Mouse (Mus musculus) MEL (cell line): ENCODE data around the gene Ggcx. TPM values are rescaled to one million over a fixed set of nuclear protein-coding genes. Genes with fewer than 3 reads are reported as not detected.
A peak's percentile ranks its signal among the peaks of the same experiment; 100 is the strongest.

Experiments used
- DNase-seq: peaks from one replicate; pipeline ENCODE4 v3.0.0; 2011; ENCODE audit warnings: low read depth, low spot score
- H3K27ac ChIP-seq: 2 replicates; pipeline ENCODE4 v1.5.1; 2012; ENCODE audit warnings: low read depth, mild to moderate bottlenecking, control low read depth, low read length, moderate library complexity; ENCODE audit not compliant: control insufficient read depth
- H3K27me3 ChIP-seq, 2 experiments: fragments of 150-350 bp in 1 of 2; sonication (generic) in 1 of 2; 2 replicates each; pipeline ENCODE4 v1.6.1; 2012; ENCODE audit warnings: low read length in 2 of 2, mild to moderate bottlenecking in 2 of 2, improper control_type of control experiment in 1 of 2, moderate library complexity in 1 of 2; ENCODE audit not compliant: insufficient read depth in 2 of 2, control insufficient read depth in 1 of 2
- H3K36me3 ChIP-seq, 2 experiments: 2 replicates each; pipeline ENCODE4 v1.6.1; 2012 to 2014; ENCODE audit warnings: low read length in 2 of 2, improper control_type of control experiment in 1 of 2, inconsistent platforms in 1 of 2, mild to moderate bottlenecking in 1 of 2; ENCODE audit not compliant: insufficient read depth in 2 of 2, control insufficient read depth in 1 of 2
- H3K4me1 ChIP-seq, 2 experiments: fragments of 150-350 bp in 1 of 2; sonication (generic) in 1 of 2; 2 replicates each; pipeline ENCODE4 v1.6.1; 2012; ENCODE audit warnings: low read length in 2 of 2, improper control_type of control experiment in 1 of 2, mild to moderate bottlenecking in 1 of 2; ENCODE audit not compliant: insufficient read depth in 2 of 2, control insufficient read depth in 1 of 2
- H3K4me3 ChIP-seq, 2 experiments: fragments of 150-350 bp in 1 of 2; sonication (generic) in 1 of 2; 2 replicates each; pipeline ENCODE4 v1.5.1; 2012; ENCODE audit warnings: low read depth in 2 of 2, low read length in 2 of 2, mild to moderate bottlenecking in 2 of 2, moderate library complexity in 2 of 2, control low read depth in 1 of 2, improper control_type of control experiment in 1 of 2; ENCODE audit not compliant: control insufficient read depth in 1 of 2, insufficient read depth in 1 of 2
- H3K79me2 ChIP-seq: 2 replicates; pipeline ENCODE4 v1.6.1; 2012; ENCODE audit warnings: mild to moderate bottlenecking, low read length, moderate library complexity; ENCODE audit not compliant: control insufficient read depth, poor library complexity, insufficient read depth
- H3K9ac ChIP-seq: 2 replicates; pipeline ENCODE4 v1.6.1; 2012; ENCODE audit warnings: low read depth, mild to moderate bottlenecking, control low read depth, low read length, moderate library complexity; ENCODE audit not compliant: control insufficient read depth, poor library complexity, severe bottlenecking
- H3K9me3 ChIP-seq: fragments of 150-350 bp; sonication (generic); replicated peaks from 2 replicates; pipeline ENCODE4 v1.6.1; 2012; ENCODE audit warnings: mild to moderate bottlenecking, low read length, improper control_type of control experiment, moderate library complexity; ENCODE audit not compliant: insufficient read depth
- BHLHE40 ChIP-seq: IDR thresholded peaks from 2 replicates; pipeline ENCODE4 v1.6.1; 2012; ENCODE audit warnings: low read depth, mild to moderate bottlenecking, inconsistent platforms, low read length, improper control_type of control experiment, borderline replicate concordance
- CHD1 ChIP-seq: IDR thresholded peaks from 2 replicates; pipeline ENCODE4 v1.6.1; 2012; ENCODE audit warnings: low read depth, mild to moderate bottlenecking, inconsistent platforms, low read length, improper control_type of control experiment
- CHD2 ChIP-seq: IDR thresholded peaks from 2 replicates; pipeline ENCODE4 v1.6.1; 2011; ENCODE audit warnings: low read length, improper control_type of control experiment
- E2F4 ChIP-seq: IDR thresholded peaks from 2 replicates; pipeline ENCODE4 v1.6.1; 2011; ENCODE audit warnings: low read depth, low read length, improper control_type of control experiment, borderline replicate concordance
- ELF1 ChIP-seq: IDR thresholded peaks from 2 replicates; pipeline ENCODE4 v1.6.1; 2014; ENCODE audit warnings: low read depth, mild to moderate bottlenecking, inconsistent platforms, low read length, improper control_type of control experiment, moderate library complexity
- EP300 ChIP-seq, 2 experiments: IDR thresholded peaks; 2 replicates each; pipeline ENCODE4 v1.6.1; 2011; ENCODE audit warnings: improper control_type of control experiment in 2 of 2, low read length in 2 of 2, low read depth in 1 of 2, mild to moderate bottlenecking in 1 of 2
- ETS1 ChIP-seq: IDR thresholded peaks from 2 replicates; pipeline ENCODE4 v1.6.1; 2012; ENCODE audit warnings: low read depth, mild to moderate bottlenecking, inconsistent platforms, low read length, improper control_type of control experiment, moderate library complexity
- GABPA ChIP-seq: IDR thresholded peaks from 2 replicates; pipeline ENCODE4 v1.6.1; 2012; ENCODE audit warnings: low read depth, mild to moderate bottlenecking, inconsistent platforms, low read length, improper control_type of control experiment, moderate library complexity
- GATA1 ChIP-seq: IDR thresholded peaks from 2 replicates; pipeline ENCODE4 v1.6.1; 2011; ENCODE audit warnings: low read depth, low read length, improper control_type of control experiment
- HCFC1 ChIP-seq: IDR thresholded peaks from 2 replicates; pipeline ENCODE4 v1.6.1; 2012; ENCODE audit warnings: low read depth, mild to moderate bottlenecking, inconsistent platforms, low read length, improper control_type of control experiment, moderate library complexity
- JUND ChIP-seq: IDR thresholded peaks from 2 replicates; pipeline ENCODE4 v1.6.1; 2011; ENCODE audit warnings: low read depth, mild to moderate bottlenecking, improper control_type of control experiment, low read length
- KAT2A ChIP-seq: conservative IDR thresholded peaks from 2 replicates; pipeline ENCODE4 v1.6.1; 2012; ENCODE audit warnings: low read depth, low read length, improper control_type of control experiment, inconsistent platforms
- MAFK ChIP-seq: IDR thresholded peaks from 2 replicates; pipeline ENCODE4 v1.6.1; 2011; ENCODE audit warnings: low read depth, mild to moderate bottlenecking, low read length, improper control_type of control experiment, borderline replicate concordance
- MAX ChIP-seq: IDR thresholded peaks from 2 replicates; pipeline ENCODE4 v1.6.1; 2011; ENCODE audit warnings: low read length, improper control_type of control experiment
- MEF2A ChIP-seq: IDR thresholded peaks from 2 replicates; pipeline ENCODE4 v1.6.1; 2014; ENCODE audit warnings: low read depth, mild to moderate bottlenecking, inconsistent platforms, low read length, improper control_type of control experiment; ENCODE audit not compliant: poor library complexity, insufficient replicate concordance, severe bottlenecking; ENCODE audit errors: extremely low read depth
- MYB ChIP-seq: IDR thresholded peaks from 2 replicates; pipeline ENCODE4 v1.6.1; 2011; ENCODE audit warnings: mild to moderate bottlenecking, low read depth, low read length, improper control_type of control experiment
- MYC ChIP-seq: IDR thresholded peaks from 2 replicates; pipeline ENCODE4 v1.6.1; 2011; ENCODE audit warnings: low read depth, mild to moderate bottlenecking, low read length, improper control_type of control experiment, moderate library complexity
- NELFE ChIP-seq: IDR thresholded peaks from 2 replicates; pipeline ENCODE4 v1.6.1; 2011; ENCODE audit warnings: low read depth, low read length, improper control_type of control experiment
- NRF1 ChIP-seq: IDR thresholded peaks from 2 replicates; pipeline ENCODE4 v1.6.1; 2014; ENCODE audit warnings: low read depth, mild to moderate bottlenecking, inconsistent platforms, low read length, improper control_type of control experiment, moderate library complexity; ENCODE audit not compliant: poor library complexity, insufficient read depth, severe bottlenecking
- POLR2A ChIP-seq, 2 experiments: IDR thresholded peaks; 2 replicates each; pipeline ENCODE4 v1.6.1; 2011 to 2012; ENCODE audit warnings: low read length in 2 of 2, mild to moderate bottlenecking in 2 of 2, control low read depth in 1 of 2, improper control_type of control experiment in 1 of 2, low read depth in 1 of 2, moderate library complexity in 1 of 2; ENCODE audit not compliant: control insufficient read depth in 1 of 2, insufficient read depth in 1 of 2, poor library complexity in 1 of 2
- POLR2AphosphoS2 ChIP-seq: IDR thresholded peaks from 2 replicates; pipeline ENCODE4 v1.6.1; 2011; ENCODE audit warnings: low read length, improper control_type of control experiment
- POLR2AphosphoS5 ChIP-seq: IDR thresholded peaks from 2 replicates; pipeline ENCODE4 v1.6.1; 2012; ENCODE audit warnings: low read depth, borderline replicate concordance, mild to moderate bottlenecking, inconsistent platforms, low read length, moderate library complexity, mixed read lengths
- RAD21 ChIP-seq: IDR thresholded peaks from 2 replicates; pipeline ENCODE4 v1.6.1; 2011; ENCODE audit warnings: mild to moderate bottlenecking, low read depth, low read length, improper control_type of control experiment
- RCOR1 ChIP-seq: IDR thresholded peaks from 2 replicates; pipeline ENCODE4 v1.6.1; 2012; ENCODE audit warnings: low read depth, mild to moderate bottlenecking, inconsistent platforms, low read length, improper control_type of control experiment
- SIN3A ChIP-seq: IDR thresholded peaks from 2 replicates; pipeline ENCODE4 v1.6.1; 2012; ENCODE audit warnings: low read length, improper control_type of control experiment, inconsistent platforms
- TAL1 ChIP-seq: IDR thresholded peaks from 2 replicates; pipeline ENCODE4 v1.6.1; 2012; ENCODE audit warnings: mild to moderate bottlenecking, inconsistent platforms, low read length, moderate library complexity, mixed read lengths
- TBP ChIP-seq: IDR thresholded peaks from 2 replicates; pipeline ENCODE4 v1.8.0; 2011; ENCODE audit warnings: low read depth, low read length, improper control_type of control experiment
- TCF12 ChIP-seq: IDR thresholded peaks from 2 replicates; pipeline ENCODE4 v1.6.1; 2014; ENCODE audit warnings: low read depth, mild to moderate bottlenecking, inconsistent platforms, low read length, improper control_type of control experiment, moderate library complexity
- UBTF ChIP-seq: IDR thresholded peaks from 2 replicates; pipeline ENCODE4 v1.6.1; 2012; ENCODE audit warnings: low read depth, mild to moderate bottlenecking, inconsistent platforms, low read length, improper control_type of control experiment, moderate library complexity, borderline replicate concordance; ENCODE audit not compliant: insufficient read depth
- USF1 ChIP-seq: IDR thresholded peaks from 2 replicates; pipeline ENCODE4 v1.6.1; 2014; ENCODE audit warnings: low read depth, mild to moderate bottlenecking, inconsistent platforms, low read length, improper control_type of control experiment, moderate library complexity
- USF2 ChIP-seq, 2 experiments: IDR thresholded peaks; 2 replicates each; pipeline ENCODE4 v1.6.1; 2011 to 2012; ENCODE audit warnings: improper control_type of control experiment in 2 of 2, low read length in 2 of 2, borderline replicate concordance in 1 of 2, inconsistent platforms in 1 of 2, low read depth in 1 of 2, mild to moderate bottlenecking in 1 of 2; ENCODE audit not compliant: insufficient read depth in 1 of 2
- ZC3H11A ChIP-seq: IDR thresholded peaks from 2 replicates; pipeline ENCODE4 v1.6.1; 2012; ENCODE audit warnings: low read depth, mild to moderate bottlenecking, inconsistent platforms, low read length, improper control_type of control experiment
- ZKSCAN1 ChIP-seq: IDR thresholded peaks from 2 replicates; pipeline ENCODE4 v1.6.1; 2012; ENCODE audit warnings: low read depth, mild to moderate bottlenecking, inconsistent platforms, low read length, improper control_type of control experiment, moderate library complexity
- ZMIZ1 ChIP-seq: IDR thresholded peaks from 2 replicates; pipeline ENCODE4 v1.6.1; 2012; ENCODE audit warnings: low read depth, mild to moderate bottlenecking, inconsistent platforms, low read length, improper control_type of control experiment, moderate library complexity
- ZNF384 ChIP-seq: IDR thresholded peaks from 2 replicates; pipeline ENCODE4 v1.6.1; 2012; ENCODE audit warnings: low read depth, mild to moderate bottlenecking, inconsistent platforms, low read length, improper control_type of control experiment
- polyA plus RNA-seq, 2 experiments: library from polyadenylated mRNA; stranded (reverse) in 1 of 2; unstranded in 1 of 2; fragments of >175 nt in 1 of 2; fragments of >200 nt in 1 of 2; gene quantifications; 2 replicates each; pipeline versions ENCODE4 v1.2.1 to v1.2.4; 2012; ENCODE audit warnings: low replicate concordance in 2 of 2, low read depth in 1 of 2; ENCODE audit not compliant: insufficient read length in 2 of 2, insufficient read depth in 1 of 2, missing spikeins in 1 of 2
- total RNA-seq: library from RNA; depleted of rRNA; stranded (reverse); fragments of 300-350 nt; gene quantifications from 2 replicates; pipeline ENCODE4 v1.2.3, GENCODE M21; 2012; rRNA removed

Ggcx gene
- total RNA-seq, result 5.0 and 5.2 TPM in 2 replicates
- 1 to 10 TPM in 1 of 2 experiments, not detected in 1; 5.4 TPM for polyA plus RNA-seq

- peak within 1 kb of the TSS; percentile 83 for H3K9ac ChIP-seq
- H3K27me3 ChIP-seq, result no peaks in the 10 kb centered on the region
- H3K9me3 ChIP-seq, result no peaks in the 10 kb centered on the region
- peak within 1 kb of the TSS; percentile 85 to 100 for H3K4me3 ChIP-seq
- H3K36me3 ChIP-seq, result peaks cover 0 to 7% of the 10 kb centered on the region in 2 experiments; a peak in 2 of 4 replicates
- peak within 1 kb of the TSS; percentile 13 for H3K27ac ChIP-seq
- DNase-seq, result peak; percentile 96
- peaks cover 12% of the 10 kb centered on the region for H3K79me2 ChIP-seq
- peaks cover 2 to 5% of the 10 kb centered on the region in 2 experiments; a peak in 3 of 4 replicates for H3K4me1 ChIP-seq
- 0 out of 2 replicates have a peak, but pooled peaks have one; percentile 67 for TF ChIP-seq TBP
- TF ChIP-seq UBTF, result no peak
- no peak for TF ChIP-seq BHLHE40
- peak; percentile 77 for TF ChIP-seq NELFE
- TF ChIP-seq HCFC1, result peak; percentile 86
- TF ChIP-seq MYC, result 0 out of 2 replicates have a peak, but pooled peaks have one; percentile 11
- TF ChIP-seq POLR2AphosphoS5, result no peak
- TF ChIP-seq POLR2A (IDR thresholded peaks at IDR 0.05; ENCODE audit: control insufficient read depth in 1 of 2, insufficient read depth in 1 of 2, low read depth in 1 of 2, low read length in 2 of 2, poor library complexity in 1 of 2), result peak; percentile 75 to 85
- TF ChIP-seq POLR2AphosphoS2, result peak; percentile 84
- peak; percentile 36; the same call in 1 of the 2 replicates for TF ChIP-seq NRF1
- TF ChIP-seq MEF2A, result no peak
- TF ChIP-seq USF1, result 0 out of 2 replicates have a peak, but pooled peaks have one; percentile 26
- no peak for TF ChIP-seq CHD1
- TF ChIP-seq ZMIZ1, result peak; percentile 56; the same call in 1 of the 2 replicates
- TF ChIP-seq TAL1, result no peak
- peak; percentile 66 for TF ChIP-seq SIN3A
- TF ChIP-seq TCF12, result no peak
- peak; percentile 26; the same call in 1 of the 2 replicates for TF ChIP-seq ETS1
- peak in 1 of 2 experiments; percentile 29; a peak in 1 of 4 replicates for TF ChIP-seq EP300 (IDR thresholded peaks at IDR 0.05; ENCODE audit: low read depth in 1 of 2, low read length in 2 of 2)
- TF ChIP-seq ZNF384, result no peak
- no peak for TF ChIP-seq RAD21
- 0 out of 2 replicates have a peak, but pooled peaks have one; percentile 15 for TF ChIP-seq RCOR1
- TF ChIP-seq GATA1, result no peak
- TF ChIP-seq JUND, result no peak
- TF ChIP-seq ZC3H11A, result no peak
- no peak for TF ChIP-seq MYB
- TF ChIP-seq CHD2, result no peak
- peak; percentile 83 for TF ChIP-seq ELF1
- no peak for TF ChIP-seq MAFK
- no peak for TF ChIP-seq ZKSCAN1
- no peak for TF ChIP-seq GABPA
- TF ChIP-seq KAT2A, result peak; percentile 68; the same call in 1 of the 2 replicates
- TF ChIP-seq E2F4, result no peak
- no peak for TF ChIP-seq USF2 (IDR thresholded peaks at IDR 0.05; ENCODE audit: borderline replicate concordance in 1 of 2, insufficient read depth in 1 of 2, low read depth in 1 of 2, low read length in 2 of 2)
- peak; percentile 48 for TF ChIP-seq MAX
Measured at GRCm38 (mm10) chr6:72414076-72414756, at the start of gene Ggcx. Ggcx (plus strand) TSS chr6:72414308.
